In genomic region chr14:27727541-27727940, GRCm38 (mm10) we compare ENCODE assay signal across 22 mouse cellular contexts.
DNase-seq lines count a peak whose midpoint lies in the region; ATAC-seq and TF ChIP-seq lines count a peak whose summit lies in the region.
"Had no signal": no experiment of that assay in that cellular context is flagged by ENCODE, and none has a peak within 500 bp of the region (broad histone marks: within the 10 kb centered on the region; RNA-seq: fewer than 3 reads in every experiment).

No protein-coding gene starts in this region.

- TF ChIP-seq POLR2A in lung, adult 2 months (IDR thresholded peaks at IDR 0.05; ENCODE audit: borderline replicate concordance, extremely low read depth, low read depth, low read length): no peak

- H3K4me1 ChIP-seq in heart, embryonic 11.5 days (ENCODE audit: control insufficient read depth, insufficient read depth, low read length): no peaks in the 10 kb centered on the region
- H3K4me1 ChIP-seq in lung, postnatal 0 days (ENCODE audit: insufficient read depth, low read depth, low read length): no peaks in the 10 kb centered on the region
- H3K4me1 ChIP-seq in lung, adult 2 months (ENCODE audit: control insufficient read depth, insufficient read depth, low read length): no peaks in the 10 kb centered on the region

- DNase-seq in heart, adult 11 months: peak; percentile 90
- peak; percentile 6 for DNase-seq in lung, postnatal 0 days (ENCODE audit: low spot score)
- DNase-seq in lung, postnatal 14 days: no peak
- DNase-seq in lung, postnatal 10 days: peak; percentile 9
- no peak for DNase-seq in lung, adult 18-20 months
- peak; percentile 0 for DNase-seq in lung, postnatal 36 days
- no peak for DNase-seq in lung, adult 2 months
- DNase-seq: adrenal gland, adult 2 months; adrenal gland, adult 8-10 months; adrenal gland, postnatal 10 days; adrenal gland, postnatal 14 days; adrenal gland, postnatal 25 days; adrenal gland, postnatal 36 days; B cell, adult 2 months; cerebellum, adult 11 months; cerebellum, adult 11-12 months had no signal

- H3K4me2 ChIP-seq in heart, embryonic 11.5 days: no peak overlapping the region
- H3K4me2 ChIP-seq in lung, postnatal 0 days (replicated peaks; ENCODE audit: low read depth, low read length): no peak overlapping the region

- no peak overlapping the region for H3K27ac ChIP-seq in heart, embryonic 11.5 days (ENCODE audit: low read depth, low read length)
- no peak overlapping the region for H3K27ac ChIP-seq in lung, postnatal 0 days (ENCODE audit: low read length)

- 0 out of 2 replicates have a peak, but pooled peaks have one; percentile 29 for TF ChIP-seq EP300 in lung, postnatal 0 days (IDR thresholded peaks at IDR 0.05)

- no peaks in the 10 kb centered on the region for H3K27me3 ChIP-seq in heart, embryonic 11.5 days (ENCODE audit: control insufficient read depth, insufficient read depth, low read length)
- H3K27me3 ChIP-seq in lung, postnatal 0 days (replicated peaks; ENCODE audit: insufficient read depth, low read length): no peaks in the 10 kb centered on the region
- H3K27me3 ChIP-seq: CH12.LX, Patski had no signal

- no peak overlapping the region for H3K4me3 ChIP-seq in heart, embryonic 11.5 days (ENCODE audit: low read depth, low read length)
- H3K4me3 ChIP-seq in lung, postnatal 0 days (ENCODE audit: low read depth, low read length): no peak overlapping the region
- H3K4me3 ChIP-seq in lung, adult 2 months (replicated peaks; ENCODE audit: extremely low read depth, low read depth, low read length): no peak overlapping the region

- 72% methylated on average over 8 of the region's 8 CpGs for WGBS in heart, embryonic 11.5 days (ENCODE audit: insufficient replicate concordance)
- WGBS in lung, postnatal 0 days: 64% methylated on average over 8 of the region's 8 CpGs
- 48% methylated on average over 8 of the region's 8 CpGs for WGBS in lung, adult 2 months

- H3K9ac ChIP-seq in heart, embryonic 11.5 days (ENCODE audit: low read depth, low read length): no peak overlapping the region
- no peak overlapping the region for H3K9ac ChIP-seq in lung, postnatal 0 days (replicated peaks; ENCODE audit: low read depth)

- no peaks in the 10 kb centered on the region for H3K9me3 ChIP-seq in heart, embryonic 11.5 days (replicated peaks; ENCODE audit: control insufficient read depth, low read length)
- H3K9me3 ChIP-seq in lung, postnatal 0 days (ENCODE audit: low read length): no peaks in the 10 kb centered on the region

- no peak for ATAC-seq in heart, embryonic 11.5 days (replicated peaks; ENCODE audit: insufficient number of reproducible peaks, low FRiP score, low TSS enrichment)
- ATAC-seq in lung, postnatal 0 days: no peak
- ATAC-seq: activated CD4-positive, CD25-positive, alpha-beta regulatory T cell, adult 4 months; CD4-positive, CD25-positive, alpha-beta regulatory T cell, adult 4 months; Patski had no signal

- TF ChIP-seq CTCF in lung, postnatal 0 days (IDR thresholded peaks at IDR 0.05): no peak
- TF ChIP-seq CTCF in lung, adult 2 months (IDR thresholded peaks at IDR 0.05; ENCODE audit: insufficient read depth, low read length): no peak

- no peaks in the 10 kb centered on the region for H3K36me3 ChIP-seq in heart, embryonic 11.5 days (ENCODE audit: control insufficient read depth, insufficient read depth, low read length)
- no peaks in the 10 kb centered on the region for H3K36me3 ChIP-seq in lung, postnatal 0 days (ENCODE audit: insufficient read depth, low read length)
- H3K36me3 ChIP-seq: G1E had no signal

Comparison
In these comparisons a context has a peak if more than half of its experiments do, and no peak if none do; other contexts are left out.
1. DNase-seq: peak in heart, adult 11 months (single experiment), lung, postnatal 0 days (single experiment), lung, postnatal 10 days (single experiment) and lung, postnatal 36 days (single experiment); none in lung, postnatal 14 days (single experiment), lung, adult 18-20 months (0 of 2) and lung, adult 2 months (single experiment).